Mouse (Mus musculus) monocyte, adult 2 months (primary cell): Measurements from ENCODE around the gene Hils1.
A peak's percentile ranks its signal among the peaks of the same experiment; 100 is the strongest.

Experiments
- DNase-seq, 2 experiments: peaks; one replicate each; pipeline ENCODE4 v3.0.0; 2022; ENCODE audit warnings: low spot score in 2 of 2, low read depth in 1 of 2

Hils1 gene

DNA sequence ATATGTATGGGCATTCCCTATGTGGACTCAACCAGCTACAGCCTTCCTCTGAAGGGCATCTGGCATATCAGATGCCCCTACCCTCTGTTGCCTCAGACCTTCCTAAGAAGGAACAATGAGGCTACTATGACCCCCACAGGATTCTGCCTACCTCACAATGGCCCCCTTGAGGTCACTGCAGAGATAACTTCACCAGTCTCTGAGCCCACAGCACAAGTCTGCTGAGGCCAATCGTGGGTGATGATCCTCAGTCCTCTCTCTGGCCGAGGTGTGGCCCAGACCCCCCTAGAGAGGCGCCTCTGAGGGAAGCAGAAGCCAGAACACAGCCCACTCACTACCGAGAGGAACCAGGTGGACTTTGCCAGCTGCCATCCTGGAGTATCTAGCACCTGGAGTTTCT, at the start of gene Hils1:
TSS of gene Hils1 (plus strand) at position 175 of the 400 bp plus-strand sequence.
- DNase-seq, result no peak

DNA sequence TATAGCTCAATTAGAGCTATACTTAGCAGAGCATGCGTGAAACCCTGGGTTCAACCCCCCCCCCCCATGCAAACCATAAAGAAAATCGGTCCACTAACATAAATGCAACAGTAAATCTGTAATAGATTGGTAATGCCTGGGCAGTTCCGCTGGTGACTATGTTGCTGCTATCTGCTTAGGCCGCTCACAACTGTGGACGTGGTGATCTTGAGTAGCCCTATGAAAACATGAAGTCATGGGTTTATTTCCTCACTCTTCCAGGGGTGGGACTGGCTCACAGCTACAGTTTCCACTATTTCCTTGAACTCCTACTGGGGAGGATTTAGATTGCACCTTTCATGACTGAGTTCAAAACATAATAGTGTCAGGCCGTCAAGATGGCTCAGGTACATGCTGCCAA, 49.7 kb upstream of the Hils1 start:
- no peak for DNase-seq

DNA sequence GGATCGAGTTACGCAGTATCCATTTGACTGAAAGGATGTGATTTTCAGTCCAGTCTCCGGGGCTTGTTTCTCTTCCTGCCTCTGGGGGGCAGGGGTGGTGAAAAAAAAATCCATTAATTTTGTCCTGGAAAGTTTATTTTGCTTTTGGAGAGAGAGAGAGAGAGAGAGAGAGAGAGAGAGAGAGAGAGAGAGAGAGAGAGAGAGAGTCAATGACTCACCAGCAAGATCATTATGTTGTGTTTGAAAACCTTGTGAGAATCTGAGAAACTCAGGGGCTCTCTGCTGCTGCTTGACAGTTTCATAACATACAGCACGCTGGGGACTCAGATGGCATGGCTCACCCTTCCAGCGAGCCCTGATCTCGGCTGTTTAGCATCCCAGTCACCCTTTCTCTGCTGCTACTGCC, 46.4 kb upstream of the Hils1 start:
- DNase-seq, result no peak

DNA sequence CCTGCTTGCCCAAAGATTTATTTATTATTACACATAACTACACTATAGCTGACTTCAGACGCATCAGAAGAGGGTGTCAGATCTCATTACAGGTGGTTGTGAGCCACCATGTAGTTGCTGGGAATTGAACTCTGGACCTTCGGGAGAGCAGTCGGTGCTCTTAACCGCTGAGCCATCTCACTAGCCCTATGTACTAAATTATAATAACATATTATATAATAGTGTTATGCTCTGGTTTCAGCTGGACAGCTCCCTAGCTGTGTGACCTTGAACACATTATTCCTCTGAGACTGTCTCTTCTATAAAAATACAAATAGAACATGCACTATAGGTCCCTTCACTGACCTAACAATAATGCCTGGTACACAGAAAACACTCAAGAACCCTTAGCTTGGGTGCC, 42.4 kb upstream of the Hils1 start:
- DNase-seq, result no peak

DNA sequence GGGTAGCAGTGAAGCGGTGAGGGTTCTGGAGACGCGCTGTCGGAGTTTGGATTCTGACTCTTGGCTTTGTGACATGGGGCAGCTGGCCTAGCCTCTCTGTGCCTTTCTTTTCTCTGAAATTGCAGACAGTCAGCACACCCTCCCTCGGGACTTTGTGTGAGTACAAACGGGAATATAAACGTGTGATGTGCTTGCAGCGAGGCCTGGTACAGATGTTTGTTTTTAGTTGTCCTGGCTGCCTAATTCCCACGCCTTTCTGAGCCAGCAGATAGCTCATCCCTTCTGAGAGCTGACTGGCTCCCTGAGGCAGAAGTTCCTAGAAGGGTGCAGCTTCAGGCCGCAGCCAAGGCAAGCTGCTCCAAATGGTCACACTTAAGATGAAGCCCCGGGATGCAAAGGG, 41.0 kb upstream of the Hils1 start:
- DNase-seq, result no peak

DNA sequence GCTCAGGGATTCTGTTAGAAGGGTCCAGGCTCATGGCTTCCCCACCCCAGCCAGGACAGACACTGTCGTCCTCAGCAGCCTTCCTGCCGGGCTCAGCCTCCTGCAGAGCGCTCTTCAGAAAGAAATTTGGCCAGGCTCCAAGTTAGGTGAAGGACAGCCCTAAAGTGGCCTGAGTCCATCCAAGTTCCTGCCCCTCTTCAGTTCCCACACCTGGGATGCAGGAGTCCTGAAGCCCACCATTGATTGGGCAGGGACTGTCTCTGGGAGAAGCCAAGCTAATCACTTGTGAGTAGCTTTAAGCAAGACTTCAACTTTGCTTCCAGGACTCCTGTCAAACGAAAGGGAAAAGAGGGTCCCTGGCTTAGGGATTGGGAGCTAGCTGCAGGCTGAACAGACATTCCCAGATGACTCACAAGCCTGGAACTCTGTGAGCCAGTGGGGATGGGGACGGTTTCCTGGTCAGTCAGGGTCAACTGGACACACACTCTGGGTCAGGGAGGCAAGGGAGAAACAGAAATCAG, 39.6 kb upstream of the Hils1 start:
- no peak for DNase-seq

DNA sequence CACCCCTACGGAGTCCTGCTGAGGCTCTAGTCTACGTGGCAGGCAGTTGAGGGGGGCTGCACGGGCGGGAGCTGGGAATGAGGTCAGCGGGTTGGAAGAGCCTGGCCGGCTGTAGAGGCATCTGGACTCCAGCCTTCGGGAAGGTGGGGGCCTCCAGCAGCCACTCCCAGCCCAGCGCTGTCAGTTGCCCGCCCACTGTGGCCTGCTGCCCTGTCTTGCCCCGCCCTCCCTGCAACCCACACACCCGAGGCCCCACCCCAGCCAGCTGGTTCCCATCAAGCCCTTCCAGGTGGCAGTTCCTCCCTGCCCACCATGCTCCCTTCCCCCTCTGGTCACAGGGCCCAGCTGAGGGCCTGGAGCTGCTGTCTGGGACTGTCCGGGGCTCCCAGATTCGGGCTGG, 38.6 kb upstream of the Hils1 start:
- no peak for DNase-seq

DNA sequence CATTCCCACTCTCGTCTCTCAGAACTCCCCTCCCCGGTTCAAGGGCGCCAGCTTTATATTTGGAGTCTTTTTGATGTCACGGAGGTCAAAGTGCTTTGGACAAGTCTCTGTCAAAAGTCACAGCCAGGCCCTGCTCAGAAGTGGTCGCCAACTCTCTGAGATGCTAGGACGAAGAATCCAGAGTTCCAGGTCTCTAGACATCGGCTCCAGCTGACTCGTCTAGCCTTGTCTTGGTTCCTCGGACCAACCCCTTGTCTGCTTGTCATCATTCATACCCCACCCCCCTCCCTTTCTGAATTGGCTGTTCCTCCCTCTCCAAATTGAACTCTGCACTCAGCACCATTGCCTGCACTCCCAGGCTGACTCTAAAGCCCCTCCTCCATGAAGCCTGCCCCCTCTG, 37.8 kb upstream of the Hils1 start:
- DNase-seq, result no peak

DNA sequence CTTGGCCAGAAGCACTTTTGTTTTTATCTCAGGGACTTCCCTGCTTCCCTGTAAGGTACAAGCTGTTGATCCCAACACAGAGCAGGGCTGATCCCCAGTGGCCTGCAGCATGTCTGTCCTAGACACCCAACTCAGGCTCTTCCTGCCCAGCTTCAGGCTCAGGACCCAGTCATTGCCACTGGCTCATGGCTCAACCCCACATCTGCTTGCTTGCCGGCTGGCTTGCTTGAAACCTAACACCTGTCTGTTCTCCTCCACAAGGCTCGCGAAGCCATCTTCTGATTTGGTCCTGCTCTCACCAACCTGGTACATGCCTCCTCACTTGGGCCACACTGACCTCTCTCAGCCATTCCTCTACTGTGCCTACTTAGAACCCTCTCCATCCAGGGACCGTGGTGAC, 37.2 kb upstream of the Hils1 start:
- DNase-seq, result no peak

DNA sequence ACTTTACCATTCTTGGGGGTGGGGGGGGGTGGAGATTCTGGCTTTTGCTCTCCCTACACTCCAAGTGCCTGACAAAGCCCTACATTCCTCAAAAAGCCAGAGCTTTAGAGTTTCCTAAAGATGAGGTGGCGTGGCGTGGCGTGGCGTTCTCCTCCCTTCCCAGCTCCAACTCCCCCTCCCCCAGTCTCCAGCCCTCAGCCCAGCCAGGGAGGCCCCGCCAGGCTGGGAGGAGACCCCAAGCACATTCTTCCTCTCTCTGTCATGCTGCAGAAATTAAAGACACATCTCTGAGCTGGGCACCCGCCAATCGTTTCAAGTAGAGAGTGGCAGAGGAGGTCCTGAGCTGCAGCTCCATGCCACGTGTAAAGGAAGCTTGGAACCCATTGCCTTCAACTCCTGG, 33.8 kb upstream of the Hils1 start:
- no peak for DNase-seq

DNA sequence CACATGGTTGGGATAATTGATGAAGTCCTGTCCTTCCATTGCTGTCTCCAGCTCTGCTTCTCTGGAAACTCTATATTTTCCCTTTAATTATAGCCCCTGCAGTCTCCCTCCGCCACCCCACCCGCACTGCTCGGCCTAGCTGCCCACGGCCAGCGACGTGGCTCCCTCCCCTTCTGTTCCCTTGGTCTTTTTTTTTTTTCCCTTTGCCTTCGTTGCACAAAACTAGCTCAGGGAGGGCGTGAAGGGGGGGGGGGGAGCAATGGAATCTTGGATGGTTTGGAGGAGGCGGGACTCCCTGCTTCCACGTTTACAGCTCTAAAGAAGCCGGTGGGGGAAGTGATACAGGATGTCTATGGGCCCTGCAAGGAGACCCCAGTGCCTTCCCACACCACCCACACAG, 32.9 kb upstream of the Hils1 start:
- DNase-seq, result no peak

DNA sequence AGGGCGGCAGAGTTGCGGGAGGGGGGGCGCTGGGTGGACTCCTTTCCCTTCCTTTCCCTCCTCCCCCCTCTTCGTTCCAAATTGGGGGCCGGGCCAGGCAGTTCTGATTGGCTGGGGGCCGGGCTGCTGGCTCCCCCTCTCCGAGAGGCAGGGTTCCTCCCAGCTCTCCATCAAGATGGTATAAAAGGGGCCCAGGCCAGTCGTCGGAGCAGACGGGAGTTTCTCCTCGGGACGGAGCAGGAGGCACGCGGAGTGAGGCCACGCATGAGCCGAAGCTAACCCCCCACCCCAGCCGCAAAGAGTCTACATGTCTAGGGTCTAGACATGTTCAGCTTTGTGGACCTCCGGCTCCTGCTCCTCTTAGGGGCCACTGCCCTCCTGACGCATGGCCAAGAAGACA, 31.3 kb upstream of the Hils1 start, which contains the start of gene Col1a1:
TSS of gene Col1a1 (plus strand) at position 180 of the 400 bp plus-strand sequence.
- no peak for DNase-seq

DNA sequence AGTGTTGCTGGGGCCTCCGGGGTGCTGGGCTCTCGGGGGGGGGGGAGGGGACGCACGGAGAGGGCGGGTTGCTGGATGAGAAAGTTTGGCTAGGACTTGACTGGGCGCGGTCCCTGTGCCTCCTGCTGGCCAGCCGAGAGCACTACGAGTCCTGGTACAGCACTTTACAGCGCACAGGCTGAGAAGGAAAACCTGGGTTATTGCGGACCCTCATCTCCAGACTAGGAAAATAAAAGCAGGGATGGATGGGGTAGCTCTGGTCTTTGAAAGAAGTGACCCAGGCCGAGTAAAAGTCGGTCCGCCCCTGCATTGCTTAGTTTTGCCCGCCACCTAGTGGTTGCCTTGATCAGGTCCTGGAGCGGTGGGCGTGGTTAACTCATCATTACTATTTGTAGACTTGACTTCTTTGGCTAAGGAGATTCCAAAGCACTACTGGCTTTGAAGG, 30.5 kb upstream of the Hils1 start:
- DNase-seq, result peak; percentile 28 to 69

DNA sequence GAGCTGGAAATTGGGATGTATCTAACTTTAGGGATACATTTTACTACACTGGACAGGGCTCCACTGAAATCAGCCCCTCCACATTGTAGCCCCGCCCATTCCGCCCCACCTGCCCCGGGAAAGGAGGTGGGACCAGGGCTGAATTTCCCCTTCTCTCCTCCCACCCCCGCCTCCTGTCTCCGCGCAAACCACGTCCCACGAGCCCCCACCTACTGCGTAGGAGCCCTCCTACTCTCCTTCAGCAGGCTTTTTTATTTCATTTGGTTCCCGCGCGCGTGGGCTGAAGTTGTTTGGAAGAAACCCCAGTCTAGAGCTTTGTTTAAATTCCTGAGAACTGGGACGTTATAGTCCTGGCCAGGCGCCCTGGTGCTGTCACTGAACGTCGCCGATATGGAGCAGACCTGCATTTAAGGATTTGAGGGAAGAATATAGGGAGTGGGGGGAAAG, 30.0 kb upstream of the Hils1 start:
- no peak for DNase-seq

DNA sequence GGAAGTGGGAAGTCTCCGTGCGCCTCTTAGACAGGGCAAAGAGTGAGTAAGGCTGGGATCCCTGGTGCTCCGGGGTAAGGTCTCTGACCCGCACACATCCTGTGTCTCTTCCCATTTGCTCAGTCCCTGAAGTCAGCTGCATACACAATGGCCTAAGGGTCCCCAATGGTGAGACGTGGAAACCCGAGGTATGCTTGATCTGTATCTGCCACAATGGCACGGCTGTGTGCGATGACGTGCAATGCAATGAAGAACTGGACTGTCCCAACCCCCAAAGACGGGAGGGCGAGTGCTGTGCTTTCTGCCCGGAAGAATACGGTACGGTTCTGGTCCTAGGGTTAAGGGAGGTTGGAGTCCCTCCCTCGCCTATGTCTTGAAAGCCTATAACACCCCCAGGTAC, 29.6 kb upstream of the Hils1 start:
- DNase-seq, result no peak

DNA sequence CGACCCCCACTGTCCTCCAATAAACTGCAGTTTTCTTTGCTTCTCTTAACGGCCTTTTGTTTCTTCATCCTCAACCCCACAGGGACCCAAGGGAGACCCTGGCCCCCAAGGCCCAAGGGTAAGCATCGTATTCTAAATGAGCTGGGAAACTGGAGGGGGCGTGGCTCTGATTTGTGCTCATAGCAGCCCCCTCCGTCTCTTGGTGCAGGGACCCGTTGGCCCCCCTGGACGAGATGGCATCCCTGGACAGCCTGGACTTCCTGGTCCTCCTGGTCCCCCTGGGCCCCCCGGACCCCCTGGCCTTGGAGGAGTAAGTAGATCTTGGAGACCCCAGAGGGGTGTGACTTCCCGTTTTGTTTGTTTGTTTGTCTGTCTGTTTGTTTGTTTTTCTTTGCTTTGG, 29.1 kb upstream of the Hils1 start:
- DNase-seq, result no peak

DNA sequence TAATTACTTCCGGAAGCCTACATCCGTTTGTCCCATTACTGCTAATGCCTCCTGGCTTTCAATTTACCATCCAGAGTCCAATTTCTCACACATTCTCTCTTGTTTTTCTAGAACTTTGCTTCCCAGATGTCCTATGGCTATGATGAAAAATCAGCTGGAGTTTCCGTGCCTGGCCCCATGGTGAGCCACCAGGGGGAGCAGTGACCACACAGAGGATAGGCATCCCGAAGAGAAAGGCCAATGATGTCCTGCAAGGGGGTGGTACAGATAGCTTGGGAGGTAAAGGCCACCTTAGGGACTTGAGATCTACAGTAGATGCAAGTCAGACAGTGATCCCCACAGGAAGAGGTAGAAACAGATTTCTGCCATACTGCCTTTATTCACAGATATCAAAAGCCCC, 28.1 kb upstream of the Hils1 start:
- peak in 1 of 2 experiments; percentile 26 for DNase-seq

DNA sequence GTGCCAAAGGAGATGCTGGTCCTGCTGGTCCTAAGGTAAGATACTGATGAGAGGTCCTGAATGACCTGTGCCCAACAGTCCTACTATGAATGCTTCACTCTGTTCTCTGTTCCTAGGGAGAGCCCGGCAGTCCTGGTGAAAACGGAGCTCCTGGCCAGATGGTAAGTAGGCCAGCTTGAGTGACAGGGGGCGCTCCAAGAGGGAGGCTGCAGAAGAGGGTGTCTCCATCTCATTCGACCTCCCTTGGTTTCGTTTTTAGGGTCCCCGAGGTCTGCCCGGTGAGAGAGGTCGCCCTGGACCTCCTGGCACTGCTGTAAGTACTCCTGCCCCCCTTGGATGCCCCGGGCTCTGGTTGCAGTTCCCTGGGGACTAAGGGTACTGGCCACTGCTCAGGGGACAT, 26.3 kb upstream of the Hils1 start:
- no peak for DNase-seq

DNA sequence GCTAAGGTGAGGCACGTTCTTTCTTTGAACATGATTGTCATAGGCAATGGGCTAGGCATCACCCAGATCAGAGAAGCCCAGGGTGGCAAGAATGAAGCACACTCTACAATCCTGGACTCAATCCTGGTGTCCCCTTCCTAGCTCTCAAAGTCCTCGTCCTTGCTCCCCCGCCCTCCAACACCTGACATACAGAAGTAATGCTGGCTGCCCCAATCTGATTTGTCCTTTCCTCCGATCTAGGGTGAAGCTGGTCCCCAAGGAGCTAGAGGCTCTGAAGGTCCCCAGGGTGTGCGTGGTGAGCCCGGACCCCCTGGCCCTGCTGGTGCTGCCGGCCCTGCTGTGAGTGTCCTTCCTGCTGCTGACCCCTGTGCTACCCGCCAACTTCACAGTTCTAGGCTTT, 25.6 kb upstream of the Hils1 start:
- no peak for DNase-seq

DNA sequence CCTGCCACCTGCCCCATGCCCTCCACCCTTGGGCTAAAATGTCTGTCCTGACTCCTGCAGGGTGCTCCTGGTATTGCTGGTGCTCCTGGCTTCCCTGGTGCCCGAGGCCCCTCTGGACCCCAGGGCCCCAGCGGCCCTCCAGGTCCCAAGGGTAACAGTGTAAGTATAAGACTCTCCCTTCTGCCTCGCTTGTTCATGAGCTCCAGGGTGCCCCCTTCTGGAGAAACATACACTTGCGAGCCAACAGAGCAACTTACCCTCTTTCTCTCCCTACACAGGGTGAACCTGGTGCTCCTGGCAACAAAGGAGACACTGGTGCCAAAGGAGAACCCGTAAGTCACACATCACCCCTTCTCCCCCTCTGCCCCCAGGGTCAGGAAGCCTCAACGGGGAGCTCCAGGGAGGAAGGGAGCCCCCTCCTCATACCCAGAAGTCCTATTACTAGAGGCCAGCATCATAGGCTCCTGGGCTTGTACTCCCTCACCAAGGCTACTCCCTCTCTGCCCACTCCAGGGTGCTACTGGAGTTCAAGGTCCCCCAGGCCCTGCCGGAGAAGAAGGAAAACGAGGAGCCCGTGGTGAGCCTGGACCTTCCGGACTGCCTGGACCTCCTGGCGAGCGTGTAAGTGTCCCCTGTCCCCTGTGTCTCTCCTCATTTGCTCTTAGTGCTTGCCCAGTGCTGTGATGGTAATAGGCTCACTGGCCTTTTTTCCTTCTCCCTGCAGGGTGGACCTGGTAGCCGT, 24.9 kb upstream of the Hils1 start:
- peak in 1 of 2 experiments; percentile 23 for DNase-seq

DNA sequence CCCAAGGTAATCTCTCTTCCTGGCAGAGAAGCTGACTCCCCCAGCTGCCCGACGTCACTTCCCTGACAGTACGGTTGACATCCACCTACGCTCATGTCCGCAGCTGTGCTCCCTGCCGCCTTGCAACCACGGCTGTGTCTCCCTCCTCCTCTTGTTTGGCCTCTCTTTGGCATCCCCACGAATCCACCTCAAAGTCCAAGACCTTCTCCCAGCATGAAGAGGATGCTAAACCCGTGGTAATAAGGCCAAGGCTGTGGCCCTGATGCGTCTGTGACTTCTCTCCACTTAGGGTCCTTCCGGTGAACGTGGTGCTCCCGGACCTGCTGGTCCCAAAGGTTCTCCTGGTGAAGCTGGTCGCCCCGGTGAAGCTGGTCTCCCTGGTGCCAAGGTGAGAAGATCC, 24.3 kb upstream of the Hils1 start:
- no peak for DNase-seq

DNA sequence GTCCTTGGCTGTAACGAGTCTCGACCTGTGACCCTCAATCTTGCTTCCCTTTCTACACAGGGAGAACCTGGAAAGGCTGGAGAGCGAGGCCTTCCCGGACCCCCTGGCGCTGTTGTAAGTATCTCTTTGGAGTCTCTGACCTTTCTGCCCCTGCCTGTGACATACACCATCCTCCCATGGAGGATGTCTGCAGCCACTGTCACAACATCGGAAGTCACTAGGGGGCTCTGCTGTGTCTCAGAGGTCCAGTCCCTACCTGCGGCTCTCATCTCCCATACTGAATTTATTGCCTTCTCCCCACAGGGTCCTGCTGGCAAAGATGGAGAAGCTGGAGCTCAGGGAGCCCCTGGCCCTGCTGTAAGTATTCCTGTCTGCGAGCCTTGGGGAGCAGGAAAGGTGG, 23.1 kb upstream of the Hils1 start:
- no peak for DNase-seq

DNA sequence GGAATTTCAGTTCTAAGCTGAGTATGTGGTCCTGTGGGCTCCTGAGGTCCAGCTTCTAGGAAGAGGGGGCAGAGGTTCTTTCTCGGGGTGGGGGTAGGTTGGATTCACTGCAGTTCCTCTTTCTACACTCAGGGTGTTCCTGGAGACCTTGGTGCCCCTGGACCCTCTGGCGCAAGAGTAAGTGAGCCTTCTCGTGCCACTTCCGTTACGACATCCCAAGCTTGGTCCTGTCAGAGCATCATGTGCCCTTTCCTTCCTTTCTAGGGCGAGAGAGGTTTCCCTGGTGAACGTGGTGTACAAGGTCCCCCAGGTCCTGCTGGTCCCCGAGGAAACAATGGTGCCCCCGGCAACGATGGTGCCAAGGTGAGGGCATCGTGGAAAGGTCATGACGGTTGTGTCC, 22.2 kb upstream of the Hils1 start:
- no peak for DNase-seq
